Mouse (Mus musculus): ENCODE data around the gene Wdr82. TPM values are rescaled to one million over a fixed set of nuclear protein-coding genes. Genes with fewer than 3 reads are reported as not detected.

The Wdr82 gene
- total and polyA plus RNA-seq, 3 experiments: 15.1 to 103 (median 92.0) TPM

- H3K4me3 ChIP-seq (ENCODE audit: low read depth, low read length): no peak overlapping the region
- DNase-seq (ENCODE audit: low spot score) (no peak), ATAC-seq (ENCODE audit: extremely low read depth, insufficient number of reproducible peaks, low FRiP score, poor library complexity, severe bottlenecking) (no peak)
- H3K9me3 ChIP-seq (replicated peaks): no peaks in the 10 kb centered on the region
- H3K36me3 ChIP-seq (replicated peaks): peaks cover 80% of the 10 kb centered on the region
- TF ChIP-seq CTCF (IDR thresholded peaks at IDR 0.05; ENCODE audit: low read depth, low read length): no peak
- no peak for TF ChIP-seq GATA1 (IDR thresholded peaks at IDR 0.05; ENCODE audit: borderline replicate concordance, low read length)
- no peak for TF ChIP-seq TAL1 (conservative IDR thresholded peaks at IDR 0.05; ENCODE audit: low read depth, low read length)
- TF ChIP-seq POLR2AphosphoS5 (IDR thresholded peaks at IDR 0.05; ENCODE audit: insufficient replicate concordance, low read depth, low read length): no peak
- TF ChIP-seq GATA2 (IDR thresholded peaks at IDR 0.05; ENCODE audit: borderline replicate concordance, low read depth, low read length): no peak
- 0 out of 2 replicates have a peak, but pooled peaks cover 4% of the 10 kb centered on the region for H3K27me3 ChIP-seq (ENCODE audit: insufficient read depth, low read length)
- peaks cover 9% of the 10 kb centered on the region for H3K4me1 ChIP-seq (ENCODE audit: insufficient read depth, low read depth, low read length)
Measured at GRCm38 (mm10) chr9:106235194-106235830, 64.6 kb downstream of the Wdr82 start.

- TF ChIP-seq GATA2 (IDR thresholded peaks at IDR 0.05; ENCODE audit: borderline replicate concordance, low read depth, low read length) (no peak), GATA1 (IDR thresholded peaks at IDR 0.05; ENCODE audit: borderline replicate concordance, low read length) (no peak), POLR2AphosphoS5 (IDR thresholded peaks at IDR 0.05; ENCODE audit: insufficient replicate concordance, low read depth, low read length) (no peak), TAL1 (conservative IDR thresholded peaks at IDR 0.05; ENCODE audit: low read depth, low read length) (no peak), CTCF (IDR thresholded peaks at IDR 0.05; ENCODE audit: low read depth, low read length) (no peak)
- no peak overlapping the region for H3K4me3 ChIP-seq (ENCODE audit: low read depth, low read length)
Measured at GRCm38 (mm10) chr9:106236156-106236817, 65.6 kb downstream of the Wdr82 start.

GRCm38 (mm10) chr9:106236818-106237211 lies 66.1 kb downstream of the Wdr82 start:
- H3K4me1 ChIP-seq (ENCODE audit: insufficient read depth, low read depth, low read length): no peaks in the 10 kb centered on the region
- no peak for TF ChIP-seq GATA1 (IDR thresholded peaks at IDR 0.05; ENCODE audit: borderline replicate concordance, low read length)
- TF ChIP-seq TAL1 (conservative IDR thresholded peaks at IDR 0.05; ENCODE audit: low read depth, low read length): no peak
- no peak for TF ChIP-seq GATA2 (IDR thresholded peaks at IDR 0.05; ENCODE audit: borderline replicate concordance, low read depth, low read length)
- TF ChIP-seq CTCF (IDR thresholded peaks at IDR 0.05; ENCODE audit: low read depth, low read length): no peak
- TF ChIP-seq POLR2AphosphoS5 (IDR thresholded peaks at IDR 0.05; ENCODE audit: insufficient replicate concordance, low read depth, low read length): no peak
- peaks cover 95% of the 10 kb centered on the region for H3K36me3 ChIP-seq (replicated peaks)
- ATAC-seq (ENCODE audit: extremely low read depth, insufficient number of reproducible peaks, low FRiP score, poor library complexity, severe bottlenecking) (no peak), DNase-seq (ENCODE audit: low spot score) (no peak)
- H3K9me3 ChIP-seq (replicated peaks): no peaks in the 10 kb centered on the region
- H3K4me3 ChIP-seq (ENCODE audit: low read depth, low read length): no peak overlapping the region
- H3K27me3 ChIP-seq (ENCODE audit: insufficient read depth, low read length): no peaks in the 10 kb centered on the region

More at GRCm38 (mm10) chr9:106236156-106236817, 65.6 kb downstream of the Wdr82 start:
- Histone ChIP-seq H3K4me1 (ENCODE audit: insufficient read depth, low read depth, low read length) (peaks cover 2% of the 10 kb centered on the region; the same call in 1 of the 2 replicates), H3K27me3 (ENCODE audit: insufficient read depth, low read length) (0 out of 2 replicates have a peak, but pooled peaks cover 1% of the 10 kb centered on the region), H3K36me3 (replicated peaks) (peaks cover 89% of the 10 kb centered on the region), H3K9me3 (replicated peaks) (no peaks in the 10 kb centered on the region)
- ATAC-seq (ENCODE audit: extremely low read depth, insufficient number of reproducible peaks, low FRiP score, poor library complexity, severe bottlenecking) (no peak), DNase-seq (ENCODE audit: low spot score) (no peak)

- Histone ChIP-seq H3K27me3 (ENCODE audit: insufficient read depth, low read length) (no peaks in the 10 kb centered on the region), H3K4me1 (ENCODE audit: insufficient read depth, low read depth, low read length) (no peaks in the 10 kb centered on the region), H3K4me3 (ENCODE audit: low read depth, low read length) (no peak overlapping the region), H3K9me3 (replicated peaks) (no peaks in the 10 kb centered on the region), H3K36me3 (replicated peaks) (peaks cover 99% of the 10 kb centered on the region)
- TF ChIP-seq GATA1 (IDR thresholded peaks at IDR 0.05; ENCODE audit: borderline replicate concordance, low read length) (no peak), CTCF (IDR thresholded peaks at IDR 0.05; ENCODE audit: low read depth, low read length) (no peak), GATA2 (IDR thresholded peaks at IDR 0.05; ENCODE audit: borderline replicate concordance, low read depth, low read length) (no peak), TAL1 (conservative IDR thresholded peaks at IDR 0.05; ENCODE audit: low read depth, low read length) (no peak), POLR2AphosphoS5 (IDR thresholded peaks at IDR 0.05; ENCODE audit: insufficient replicate concordance, low read depth, low read length) (no peak)
- no peak for DNase-seq (ENCODE audit: low spot score)
- ATAC-seq (ENCODE audit: extremely low read depth, insufficient number of reproducible peaks, low FRiP score, poor library complexity, severe bottlenecking): no peak
Measured at GRCm38 (mm10) chr9:106237401-106237800, 66.7 kb downstream of the Wdr82 start.

GRCm38 (mm10) chr9:106237878-106238277 lies 67.2 kb downstream of the Wdr82 start:
- Histone ChIP-seq H3K4me3 (ENCODE audit: low read depth, low read length) (no peak overlapping the region), H3K27me3 (ENCODE audit: insufficient read depth, low read length) (no peaks in the 10 kb centered on the region), H3K4me1 (ENCODE audit: insufficient read depth, low read depth, low read length) (no peaks in the 10 kb centered on the region), H3K36me3 (replicated peaks) (peaks cover 99% of the 10 kb centered on the region), H3K9me3 (replicated peaks) (no peaks in the 10 kb centered on the region)
- no peak for TF ChIP-seq GATA1 (IDR thresholded peaks at IDR 0.05; ENCODE audit: borderline replicate concordance, low read length)
- TF ChIP-seq POLR2AphosphoS5 (IDR thresholded peaks at IDR 0.05; ENCODE audit: insufficient replicate concordance, low read depth, low read length): no peak
- no peak for TF ChIP-seq GATA2 (IDR thresholded peaks at IDR 0.05; ENCODE audit: borderline replicate concordance, low read depth, low read length)
- TF ChIP-seq CTCF (IDR thresholded peaks at IDR 0.05; ENCODE audit: low read depth, low read length): no peak
- DNase-seq (ENCODE audit: low spot score) (no peak), ATAC-seq (ENCODE audit: extremely low read depth, insufficient number of reproducible peaks, low FRiP score, poor library complexity, severe bottlenecking) (no peak)

Other genes starting within 250 kb of the Wdr82 start
- not detected in 2 replicates for gene Col6a5, start 210.3 kb upstream of the Wdr82 start, total RNA-seq (2014; fragmentation: Nextera tagmentation)
- under 0.01 and 0.16 TPM in 2 replicates for gene Col6a5, start 210.3 kb upstream of the Wdr82 start, total RNA-seq (2017)
- not detected in 2 replicates for gene Col6a5, start 210.3 kb upstream of the Wdr82 start, polyA plus RNA-seq (2012)
- not detected in 2 replicates for gene Col6a4, start 74.1 kb upstream of the Wdr82 start, total RNA-seq (2014; fragmentation: Nextera tagmentation)
- gene Col6a4, start 74.1 kb upstream of the Wdr82 start, total RNA-seq (2017): 0.38 TPM in 1 of 2 replicates, not detected in the other
- not detected in 2 replicates for gene Col6a4, start 74.1 kb upstream of the Wdr82 start, polyA plus RNA-seq (2012)
- gene Glyctk, start 12.8 kb upstream of the Wdr82 start, total RNA-seq (2014; fragmentation: Nextera tagmentation): 0.29 and 3.5 TPM in 2 replicates
- 1.2 TPM in 2 replicates for gene Glyctk, start 12.8 kb upstream of the Wdr82 start, total RNA-seq (2017)
- 1.00 and 1.1 TPM in 2 replicates for gene Glyctk, start 12.8 kb upstream of the Wdr82 start, polyA plus RNA-seq (2012)
- gene Ppm1m, start 28.8 kb downstream of the Wdr82 start, total RNA-seq (2014; fragmentation: Nextera tagmentation): 6.7 and 9.4 TPM in 2 replicates
- gene Ppm1m, start 28.8 kb downstream of the Wdr82 start, total RNA-seq (2017): 14.4 and 19.1 TPM in 2 replicates
- gene Ppm1m, start 28.8 kb downstream of the Wdr82 start, polyA plus RNA-seq (2012): 18.5 and 20.9 TPM in 2 replicates
- 13.7 and 17.5 TPM in 2 replicates for gene Twf2, start 32.2 kb downstream of the Wdr82 start, total RNA-seq (2014; fragmentation: Nextera tagmentation)
- 35.7 and 51.5 TPM in 2 replicates for gene Twf2, start 32.2 kb downstream of the Wdr82 start, total RNA-seq (2017)
- 32.3 and 38.6 TPM in 2 replicates for gene Twf2, start 32.2 kb downstream of the Wdr82 start, polyA plus RNA-seq (2012)
- not detected in 2 replicates for gene Tlr9, start 51.7 kb downstream of the Wdr82 start, total RNA-seq (2014; fragmentation: Nextera tagmentation)
- gene Tlr9, start 51.7 kb downstream of the Wdr82 start, total RNA-seq (2017): 0.06 and 0.27 TPM in 2 replicates
- not detected in 2 replicates for gene Tlr9, start 51.7 kb downstream of the Wdr82 start, polyA plus RNA-seq (2012)
- gene Alas1, start 77.7 kb downstream of the Wdr82 start, total RNA-seq (2014; fragmentation: Nextera tagmentation): 59.1 and 67.8 TPM in 2 replicates
- 41.7 and 44.2 TPM in 2 replicates for gene Alas1, start 77.7 kb downstream of the Wdr82 start, total RNA-seq (2017)
- 8.5 and 10.3 TPM in 2 replicates for gene Alas1, start 77.7 kb downstream of the Wdr82 start, polyA plus RNA-seq (2012)
- gene Poc1a, start 110.1 kb downstream of the Wdr82 start, total RNA-seq (2014; fragmentation: Nextera tagmentation): 20.2 and 31.7 TPM in 2 replicates
- 25.6 and 28.8 TPM in 2 replicates for gene Poc1a, start 110.1 kb downstream of the Wdr82 start, total RNA-seq (2017)
- 8.8 and 14.8 TPM in 2 replicates for gene Poc1a, start 110.1 kb downstream of the Wdr82 start, polyA plus RNA-seq (2012)
- 49.3 and 50.4 TPM in 2 replicates for gene Dusp7, start 197.7 kb downstream of the Wdr82 start, total RNA-seq (2014; fragmentation: Nextera tagmentation)
- gene Dusp7, start 197.7 kb downstream of the Wdr82 start, total RNA-seq (2017): 7.8 and 8.6 TPM in 2 replicates
- gene Dusp7, start 197.7 kb downstream of the Wdr82 start, polyA plus RNA-seq (2012): 27.3 and 32.5 TPM in 2 replicates

Measured in G1E (cell line).